Mouse (Mus musculus): ENCODE results near the gene Crb2. TPM values are rescaled to one million over a fixed set of nuclear protein-coding genes. Genes with fewer than 3 reads are reported as not detected.

The Crb2 gene
- polyA plus RNA-seq, 1 experiment from 2014 or later = 5.0 TPM

DNA sequence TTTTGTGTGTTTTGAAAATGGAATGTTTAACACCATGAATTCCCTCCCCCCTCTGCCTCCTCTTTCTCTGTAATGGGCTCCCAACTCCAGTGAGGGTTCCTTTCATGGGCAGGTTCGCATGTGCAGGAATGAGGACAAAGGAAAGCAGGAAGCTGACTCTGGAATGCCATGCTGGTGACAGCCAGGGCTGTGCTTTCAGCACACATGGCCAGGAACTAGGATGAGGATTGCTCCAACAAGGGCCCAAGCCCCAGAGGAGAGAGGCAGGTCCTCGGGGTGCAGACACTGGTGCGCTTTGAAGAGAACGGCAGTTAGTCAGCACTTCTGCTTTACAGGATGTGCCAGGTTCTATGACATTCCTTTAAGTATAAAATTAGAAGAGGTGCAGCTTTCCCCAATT lies 66.7 kb downstream of the Crb2 start:
- no peak for ATAC-seq (replicated peaks; ENCODE audit: low FRiP score)
- no peak overlapping the region for H3K4me3 ChIP-seq (ENCODE audit: low read depth, low read length)
- WGBS = 55% methylated on average over 4 of the region's 4 CpGs
- no peak for DNase-seq (ENCODE audit: low spot score)
- no peaks in the 10 kb centered on the region for H3K27me3 ChIP-seq (replicated peaks; ENCODE audit: control insufficient read depth, insufficient read depth, low read length)
- peaks cover 5% of the 10 kb centered on the region; the same call in 1 of the 2 replicates for H3K4me1 ChIP-seq (replicated peaks; ENCODE audit: control insufficient read depth, insufficient read depth, low read length)
- no peaks in the 10 kb centered on the region for H3K9me3 ChIP-seq (ENCODE audit: control insufficient read depth, low read length)
- no peak overlapping the region for H3K9ac ChIP-seq (ENCODE audit: low read depth, low read length)
- H3K4me2 ChIP-seq = no peak overlapping the region
- no peak overlapping the region for H3K27ac ChIP-seq (ENCODE audit: low read depth, low read length)
- H3K36me3 ChIP-seq (ENCODE audit: control insufficient read depth, insufficient read depth, low read length) = no peaks in the 10 kb centered on the region; the same call in 1 of the 2 replicates

Other genes starting within 250 kb of the Crb2 start
- gene Strbp, start 72.4 kb upstream of the Crb2 start, polyA plus RNA-seq (2014; fragmentation: Nextera tagmentation; extraction: Ambion mirVana) = 37.2 and 38.8 TPM in 2 replicates